Comparison of ENCODE assay signal across 21 mouse cellular contexts in the genomic region with DNA sequence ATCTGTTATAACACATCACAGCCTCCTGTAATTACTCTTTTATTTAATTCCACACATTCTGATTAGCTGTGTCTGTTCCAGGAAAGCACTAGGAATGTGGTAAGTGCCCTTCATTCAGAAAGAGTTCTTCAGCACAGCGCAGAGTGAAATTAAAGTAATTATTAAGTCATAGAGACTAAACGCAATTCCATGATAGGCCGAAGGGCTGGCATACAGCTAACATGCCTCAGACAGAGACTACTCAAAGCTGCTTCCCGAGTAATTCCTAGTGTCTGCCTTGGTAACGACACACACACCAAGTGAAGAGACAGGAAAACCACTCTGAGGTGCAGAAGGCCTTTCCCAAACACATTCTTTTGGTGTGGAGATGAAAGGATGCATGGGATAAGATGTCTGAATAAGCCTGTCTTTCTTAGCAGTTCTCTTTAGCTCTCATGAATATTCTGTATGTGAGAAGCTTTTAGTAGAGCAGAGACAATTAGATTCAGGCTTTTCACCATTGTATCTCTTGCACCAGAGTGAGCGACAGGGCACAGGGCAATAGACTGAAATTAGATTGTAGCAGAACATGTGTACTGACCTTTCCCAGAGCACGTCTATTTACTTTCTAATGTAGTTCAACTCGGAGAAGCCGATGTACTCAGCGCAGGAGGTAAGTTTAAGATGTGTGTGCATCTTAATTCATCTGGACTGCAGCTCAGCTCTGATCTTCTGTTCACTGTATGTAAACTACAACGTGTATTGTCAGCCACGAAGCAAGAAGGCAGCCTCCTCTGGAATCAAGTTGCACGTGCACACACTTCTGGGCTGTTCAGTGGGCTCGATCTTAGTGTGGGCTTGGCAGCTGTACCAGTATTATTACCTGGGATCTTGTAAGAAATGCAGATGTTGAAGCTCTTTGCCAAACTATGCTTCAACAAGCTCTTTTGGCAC.
A peak's percentile ranks its signal among the peaks of the same experiment; 100 is the strongest.
DNase-seq lines count a peak whose midpoint lies in the region; ATAC-seq and TF ChIP-seq lines count a peak whose summit lies in the region.
"Had no signal": no experiment of that assay in that cellular context is flagged by ENCODE, and none has a peak within 500 bp of the region (broad histone marks: within the 10 kb centered on the region; RNA-seq: fewer than 3 reads in every experiment).

No protein-coding gene starts in this region.

- H3K36me3 ChIP-seq in intestine, embryonic 14.5 days (ENCODE audit: control insufficient read depth, insufficient read depth, low read length) = no peaks in the 10 kb centered on the region
- no peaks in the 10 kb centered on the region for H3K36me3 ChIP-seq in intestine, postnatal 0 days (ENCODE audit: control insufficient read depth, insufficient read depth)
- H3K36me3 ChIP-seq in forebrain, embryonic 12.5 days (replicated peaks) = no peaks in the 10 kb centered on the region
- H3K36me3 ChIP-seq in hindbrain, embryonic 13.5 days = no peaks in the 10 kb centered on the region
- H3K36me3 ChIP-seq in midbrain, embryonic 15.5 days (replicated peaks) = no peaks in the 10 kb centered on the region
- no peaks in the 10 kb centered on the region for H3K36me3 ChIP-seq in limb, embryonic 10.5 days
- H3K36me3 ChIP-seq: heart, embryonic 15.5 days had no signal

- H3K4me2 ChIP-seq in intestine, embryonic 14.5 days (ENCODE audit: low read length) = no peak overlapping the region
- H3K4me2 ChIP-seq in intestine, postnatal 0 days (replicated peaks; ENCODE audit: low read depth) = no peak overlapping the region
- H3K4me2 ChIP-seq in forebrain, embryonic 12.5 days = peak overlapping the region; percentile 19
- H3K4me2 ChIP-seq in hindbrain, embryonic 13.5 days = no peak overlapping the region
- H3K4me2 ChIP-seq in midbrain, embryonic 15.5 days = no peak overlapping the region
- H3K4me2 ChIP-seq: heart, embryonic 15.5 days had no signal

- no peaks in the 10 kb centered on the region for H3K27me3 ChIP-seq in intestine, embryonic 14.5 days (replicated peaks; ENCODE audit: control insufficient read depth, insufficient read depth, low read length)
- no peaks in the 10 kb centered on the region for H3K27me3 ChIP-seq in intestine, postnatal 0 days (replicated peaks; ENCODE audit: control insufficient read depth, insufficient read depth, low read length)
- peaks cover 4% of the 10 kb centered on the region; the same call in 1 of the 2 replicates for H3K27me3 ChIP-seq in forebrain, embryonic 12.5 days
- no peaks in the 10 kb centered on the region for H3K27me3 ChIP-seq in hindbrain, embryonic 13.5 days
- H3K27me3 ChIP-seq in midbrain, embryonic 15.5 days (replicated peaks) = no peaks in the 10 kb centered on the region
- H3K27me3 ChIP-seq in limb, embryonic 10.5 days (ENCODE audit: low read depth, poor library complexity, severe bottlenecking) = no peaks in the 10 kb centered on the region
- H3K27me3 ChIP-seq: CH12.LX; heart, embryonic 15.5 days had no signal

- peak; percentile 42 for DNase-seq in intestine, embryonic 14.5 days (ENCODE audit: low spot score)
- no peak for DNase-seq in kidney, postnatal 14 days
- DNase-seq in limb, embryonic 10.5 days (ENCODE audit: low spot score) = no peak
- DNase-seq in adrenal gland, adult 18-20 months (ENCODE audit: low spot score in 2 of 2) = no peak
- DNase-seq: adrenal gland, adult 8-10 months; cerebellum, adult 11 months; cerebellum, postnatal 36 days; gastrocnemius, adult 2 months; heart, adult 18-20 months; kidney, adult 18-20 months; kidney, postnatal 10 days; liver; liver, postnatal 0 days; lung, postnatal 36 days; thymus, postnatal 4 days had no signal

- 58% methylated on average over 14 of the region's 14 CpGs for WGBS in intestine, embryonic 14.5 days
- 70% methylated on average over 14 of the region's 14 CpGs for WGBS in intestine, postnatal 0 days
- WGBS in forebrain, embryonic 12.5 days = 31% methylated on average over 14 of the region's 14 CpGs
- 34% methylated on average over 14 of the region's 14 CpGs for WGBS in hindbrain, embryonic 13.5 days
- 20% methylated on average over 14 of the region's 14 CpGs for WGBS in midbrain, embryonic 15.5 days
- 79% methylated on average over 14 of the region's 14 CpGs for WGBS in limb, embryonic 10.5 days

- TF ChIP-seq CTCF in intestine, postnatal 0 days (IDR thresholded peaks at IDR 0.05; ENCODE audit: low read depth) = no peak

- H3K9ac ChIP-seq in intestine, embryonic 14.5 days (ENCODE audit: low read length) = no peak overlapping the region
- H3K9ac ChIP-seq in intestine, postnatal 0 days (ENCODE audit: low read depth, low read length) = no peak overlapping the region
- H3K9ac ChIP-seq in forebrain, embryonic 12.5 days = no peak overlapping the region
- H3K9ac ChIP-seq in hindbrain, embryonic 13.5 days = no peak overlapping the region
- no peak overlapping the region for H3K9ac ChIP-seq in midbrain, embryonic 15.5 days
- H3K9ac ChIP-seq: heart, embryonic 15.5 days; liver, postnatal 0 days had no signal

- ATAC-seq in intestine, embryonic 14.5 days (replicated peaks; ENCODE audit: low FRiP score, low TSS enrichment, low read depth) = no peak
- no peak for ATAC-seq in intestine, postnatal 0 days
- peak; percentile 75; the same call in 1 of the 2 replicates for ATAC-seq in forebrain, embryonic 12.5 days (ENCODE audit: low FRiP score)
- ATAC-seq in hindbrain, embryonic 13.5 days (ENCODE audit: low FRiP score) = no peak
- 0 out of 2 replicates have a peak, but pooled peaks have one; percentile 62 for ATAC-seq in midbrain, embryonic 15.5 days (replicated peaks)
- ATAC-seq: liver, postnatal 0 days had no signal

- no peak overlapping the region for H3K27ac ChIP-seq in intestine, embryonic 14.5 days (ENCODE audit: low read depth)
- H3K27ac ChIP-seq in intestine, postnatal 0 days (ENCODE audit: low read depth, low read length) = no peak overlapping the region
- H3K27ac ChIP-seq in forebrain, embryonic 12.5 days = peak overlapping the region; percentile 69
- 0 out of 2 replicates have a peak overlapping the region, but pooled peaks have one; percentile 23 for H3K27ac ChIP-seq in hindbrain, embryonic 13.5 days
- peak overlapping the region; percentile 14; the same call in 1 of the 2 replicates for H3K27ac ChIP-seq in midbrain, embryonic 15.5 days
- H3K27ac ChIP-seq in limb, embryonic 10.5 days = no peak overlapping the region
- H3K27ac ChIP-seq: gastrocnemius, adult 2 months; heart, embryonic 15.5 days had no signal

- H3K4me3 ChIP-seq in intestine, embryonic 14.5 days (ENCODE audit: low read depth, low read length) = no peak overlapping the region
- no peak overlapping the region for H3K4me3 ChIP-seq in intestine, postnatal 0 days (ENCODE audit: low read depth, low read length)
- H3K4me3 ChIP-seq in forebrain, embryonic 12.5 days (replicated peaks) = no peak overlapping the region
- H3K4me3 ChIP-seq in hindbrain, embryonic 13.5 days = no peak overlapping the region
- no peak overlapping the region for H3K4me3 ChIP-seq in midbrain, embryonic 15.5 days
- H3K4me3 ChIP-seq in limb, embryonic 10.5 days = no peak overlapping the region
- H3K4me3 ChIP-seq: gastrocnemius, adult 2 months; heart, embryonic 15.5 days had no signal

- no peaks in the 10 kb centered on the region for H3K9me3 ChIP-seq in intestine, embryonic 14.5 days (ENCODE audit: control insufficient read depth, low read length)
- no peaks in the 10 kb centered on the region for H3K9me3 ChIP-seq in intestine, postnatal 0 days (ENCODE audit: control insufficient read depth)
- H3K9me3 ChIP-seq in forebrain, embryonic 12.5 days = no peaks in the 10 kb centered on the region
- H3K9me3 ChIP-seq in hindbrain, embryonic 13.5 days = no peaks in the 10 kb centered on the region
- H3K9me3 ChIP-seq in midbrain, embryonic 15.5 days = no peaks in the 10 kb centered on the region
- H3K9me3 ChIP-seq in limb, embryonic 10.5 days (replicated peaks) = no peaks in the 10 kb centered on the region
- H3K9me3 ChIP-seq: heart, embryonic 15.5 days had no signal

- H3K4me1 ChIP-seq in intestine, embryonic 14.5 days (replicated peaks; ENCODE audit: control insufficient read depth, insufficient read depth, low read length) = no peaks in the 10 kb centered on the region
- no peaks in the 10 kb centered on the region for H3K4me1 ChIP-seq in intestine, postnatal 0 days (replicated peaks; ENCODE audit: control insufficient read depth, insufficient read depth, low read length)
- peaks cover 21% of the 10 kb centered on the region for H3K4me1 ChIP-seq in forebrain, embryonic 12.5 days
- H3K4me1 ChIP-seq in hindbrain, embryonic 13.5 days (replicated peaks) = peaks cover 18% of the 10 kb centered on the region
- H3K4me1 ChIP-seq in midbrain, embryonic 15.5 days = peaks cover 17% of the 10 kb centered on the region
- H3K4me1 ChIP-seq in limb, embryonic 10.5 days = no peaks in the 10 kb centered on the region
- H3K4me1 ChIP-seq: heart, embryonic 15.5 days had no signal

Comparison
In these comparisons a context has a peak if more than half of its experiments do, and no peak if none do; other contexts are left out.
1. ATAC-seq: peak in forebrain, embryonic 12.5 days (single experiment) and midbrain, embryonic 15.5 days (single experiment); none in intestine, embryonic 14.5 days (single experiment), intestine, postnatal 0 days (single experiment) and hindbrain, embryonic 13.5 days (single experiment).
2. H3K27ac ChIP-seq: peak in forebrain, embryonic 12.5 days (single experiment), hindbrain, embryonic 13.5 days (single experiment) and midbrain, embryonic 15.5 days (single experiment); none in intestine, embryonic 14.5 days (single experiment), intestine, postnatal 0 days (single experiment) and limb, embryonic 10.5 days (single experiment).